Mouse (Mus musculus) midbrain, embryonic 15.5 days (tissue): ENCODE data around the gene Per1. TPM values are rescaled to one million over a fixed set of nuclear protein-coding genes. Genes with fewer than 3 reads are reported as not detected.
A peak's percentile ranks its signal among the peaks of the same experiment; 100 is the strongest.

Source experiments
- ATAC-seq: fragments of 200-750 bp; cut with Nextera tagmentation; replicated peaks from 2 replicates; pipeline ENCODE4 v1.8.0; 2017; ENCODE audit warnings: moderate TSS enrichment
- H3K27ac ChIP-seq: fragments of 300-500 bp; sonication (generic); 2 replicates; pipeline ENCODE4 v1.5.1; 2015; ENCODE audit warnings: mild to moderate bottlenecking, inconsistent platforms
- H3K27me3 ChIP-seq: fragments of 300-500 bp; sonication (generic); replicated peaks from 2 replicates; pipeline ENCODE4 v1.6.1; 2015; ENCODE audit warnings: inconsistent platforms
- H3K36me3 ChIP-seq: fragments of 300-500 bp; sonication (generic); replicated peaks from 2 replicates; pipeline ENCODE4 v1.6.1; 2015; ENCODE audit warnings: inconsistent platforms
- H3K4me1 ChIP-seq: fragments of 300-500 bp; sonication (generic); 2 replicates; pipeline ENCODE4 v1.6.1; 2015; ENCODE audit warnings: inconsistent platforms
- H3K4me2 ChIP-seq: fragments of 300-500 bp; sonication (generic); 2 replicates; pipeline ENCODE4 v1.6.1; 2015; ENCODE audit warnings: inconsistent platforms, mild to moderate bottlenecking, moderate library complexity
- H3K4me3 ChIP-seq: fragments of 300-500 bp; sonication (generic); 2 replicates; pipeline ENCODE4 v1.5.1; 2015; ENCODE audit warnings: mild to moderate bottlenecking, inconsistent platforms
- H3K9ac ChIP-seq: fragments of 300-500 bp; sonication (generic); 2 replicates; pipeline ENCODE4 v1.6.1; 2015; ENCODE audit warnings: mild to moderate bottlenecking, inconsistent platforms
- H3K9me3 ChIP-seq: fragments of 300-500 bp; sonication (generic); 2 replicates; pipeline ENCODE4 v1.6.1; 2016; ENCODE audit warnings: inconsistent platforms
- WGBS: fragments of 180-500 bp; shearing (Covaris S2); methylation state at CpG from one replicate; pipeline ENCODE4 v1.1.7; 2015; ENCODE audit warnings: mixed read lengths; 5-methylcytosine and 5-hydroxymethylcytosine counted together
- polyA plus RNA-seq: library from polyadenylated mRNA; unstranded; fragments of >200 nt; fragmentation: Nextera tagmentation; extraction: Ambion mirVana; gene quantifications from 2 replicates; pipeline ENCODE4 v1.2.1, GENCODE M21; 2015

Gene Per1
- polyA plus RNA-seq, 1 experiment from 2014 or later = 12.3 TPM

GRCm38 (mm10) chr11:69124498-69124847 lies 29.5 kb downstream of the Per1 start:
- peak overlapping the region; percentile 88; the same call in 1 of the 2 replicates for H3K4me2 ChIP-seq
- WGBS = under 1% methylated on average over 3 of the region's 3 CpGs
- peak; percentile 62 for ATAC-seq

GRCm38 (mm10) chr11:69125041-69125851 lies 30.2 kb downstream of the Per1 start:
- H3K4me1 ChIP-seq = peaks cover 32% of the 10 kb centered on the region
- H3K9ac ChIP-seq = peak overlapping the region; percentile 58
- H3K4me3 ChIP-seq = peak overlapping the region; percentile 55
- peaks cover 8% of the 10 kb centered on the region for H3K27me3 ChIP-seq
- peak overlapping the region; percentile 83 for H3K27ac ChIP-seq
- peak; percentile 57 for ATAC-seq
- H3K9me3 ChIP-seq = no peaks in the 10 kb centered on the region
- under 1% methylated on average over 24 of the region's 24 CpGs for WGBS
- H3K4me2 ChIP-seq = peak overlapping the region; percentile 72
- H3K36me3 ChIP-seq = no peaks in the 10 kb centered on the region

More at GRCm38 (mm10) chr11:69124498-69124847, 29.5 kb downstream of the Per1 start:
- no peak overlapping the region for H3K9ac ChIP-seq
- H3K36me3 ChIP-seq = no peaks in the 10 kb centered on the region
- peaks cover 11% of the 10 kb centered on the region for H3K27me3 ChIP-seq
- H3K27ac ChIP-seq = peak overlapping the region; percentile 81; the same call in 1 of the 2 replicates
- no peaks in the 10 kb centered on the region for H3K9me3 ChIP-seq
- peak overlapping the region; percentile 67; the same call in 1 of the 2 replicates for H3K4me3 ChIP-seq
- H3K4me1 ChIP-seq = peaks cover 40% of the 10 kb centered on the region

DNA sequence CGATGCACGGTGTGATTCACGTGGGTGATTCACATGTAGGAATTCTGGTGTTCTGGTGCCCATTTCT lies 30.7 kb downstream of the Per1 start, which contains the start of gene Aloxe3:
TSS of gene Aloxe3 (plus strand) at position 45 of the 67 bp plus-strand sequence.
- Histone ChIP-seq H3K4me1 (peaks cover 28% of the 10 kb centered on the region), H3K36me3 (no peaks in the 10 kb centered on the region), H3K27me3 (peaks cover 4% of the 10 kb centered on the region; the same call in 1 of the 2 replicates), H3K4me3 (peak within 1 kb of the TSS; percentile 55), H3K4me2 (peak within 1 kb of the TSS; percentile 72), H3K27ac (peak within 1 kb of the TSS; percentile 83), H3K9me3 (no peaks in the 10 kb centered on the region), H3K9ac (peak within 1 kb of the TSS; percentile 58)
- ATAC-seq = no peak
- 4% methylated on average over 3 of the region's 3 CpGs for WGBS

DNA sequence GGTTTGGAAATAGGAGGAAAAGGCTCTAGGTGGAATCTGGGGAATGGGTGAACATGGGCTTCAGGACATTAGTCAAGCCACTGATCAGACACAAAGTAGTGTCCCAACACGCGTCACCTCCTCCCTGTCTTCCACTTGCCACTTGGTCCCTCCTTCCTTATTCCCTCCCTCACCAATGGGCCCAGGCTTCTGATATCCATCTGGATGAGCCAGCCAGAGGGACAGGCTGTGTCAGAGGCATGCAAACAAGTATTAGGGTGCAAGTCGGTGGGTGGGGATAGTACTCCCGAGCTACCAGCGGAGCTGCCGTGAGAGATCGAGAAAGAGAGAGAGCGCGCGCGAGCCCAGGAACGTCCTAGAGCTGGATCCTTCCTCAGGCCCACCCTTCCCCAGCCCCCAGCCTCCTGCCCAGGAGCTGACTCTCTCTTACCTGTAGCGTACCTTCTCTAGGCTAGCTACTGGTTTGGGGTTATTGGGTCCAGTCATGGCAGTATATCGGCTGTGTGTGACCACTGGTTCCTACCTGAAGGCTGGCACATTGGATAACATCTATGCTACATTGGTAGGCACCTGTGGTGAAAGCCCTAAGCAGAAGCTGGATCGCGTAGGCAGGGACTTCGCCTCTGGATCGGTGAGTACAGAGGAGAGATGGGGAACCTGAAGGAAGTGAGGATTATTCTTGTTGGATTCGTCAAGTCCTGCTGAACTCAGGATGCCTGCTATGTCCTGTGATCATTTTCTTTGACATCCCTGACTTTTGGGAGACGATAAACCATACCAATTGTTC lies 31.1 kb downstream of the Per1 start:
- Histone ChIP-seq H3K4me2 (peak overlapping the region; percentile 72), H3K36me3 (no peaks in the 10 kb centered on the region), H3K4me1 (peaks cover 24% of the 10 kb centered on the region), H3K27ac (peak overlapping the region; percentile 83), H3K9me3 (no peaks in the 10 kb centered on the region), H3K9ac (peak overlapping the region; percentile 58), H3K4me3 (peak overlapping the region; percentile 55), H3K27me3 (no peaks in the 10 kb centered on the region)
- 13% methylated on average over 20 of the region's 20 CpGs for WGBS
- no peak for ATAC-seq

GRCm38 (mm10) chr11:69126706-69127095 lies 31.7 kb downstream of the Per1 start:
- H3K4me1 ChIP-seq = peaks cover 18% of the 10 kb centered on the region
- H3K36me3 ChIP-seq = no peaks in the 10 kb centered on the region
- H3K27ac ChIP-seq = peak overlapping the region; percentile 83; the same call in 1 of the 2 replicates
- peak overlapping the region; percentile 55 for H3K4me3 ChIP-seq
- no peaks in the 10 kb centered on the region for H3K9me3 ChIP-seq
- ATAC-seq = no peak
- H3K9ac ChIP-seq = peak overlapping the region; percentile 58; the same call in 1 of the 2 replicates
- H3K27me3 ChIP-seq = no peaks in the 10 kb centered on the region
- peak overlapping the region; percentile 72 for H3K4me2 ChIP-seq
- WGBS = 43% methylated on average over 2 of the region's 2 CpGs

DNA sequence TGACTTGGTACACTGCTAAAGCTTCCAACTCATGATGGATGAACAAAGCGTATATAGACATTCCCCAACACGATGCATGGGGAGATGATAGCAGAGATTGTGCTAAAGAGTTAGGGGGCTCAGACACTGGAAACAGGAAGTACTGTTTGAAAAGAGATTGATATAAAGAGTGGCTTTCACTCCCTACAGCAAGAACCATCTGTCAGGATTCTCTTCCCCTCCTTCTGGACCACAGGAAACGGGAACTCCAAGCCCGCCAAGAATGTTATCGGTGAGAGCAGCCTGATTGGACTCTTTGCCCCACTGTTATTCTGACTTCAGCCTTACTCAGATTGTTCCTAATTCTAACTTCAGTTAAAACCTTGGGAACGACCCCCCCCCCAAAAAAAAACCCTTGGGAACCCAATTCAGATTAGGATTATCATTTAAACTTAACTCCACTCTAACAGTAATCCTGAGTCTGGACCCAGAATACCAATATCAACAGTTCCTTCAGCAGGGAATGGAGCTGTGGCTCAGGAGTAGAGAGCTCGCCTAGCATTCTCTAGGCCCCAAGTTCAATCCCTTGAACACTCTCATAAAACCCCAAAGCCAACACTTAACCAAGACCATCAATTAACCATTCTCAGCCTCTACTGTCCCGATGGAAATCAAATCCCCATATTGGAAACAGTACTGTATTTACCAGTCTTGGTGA lies 33.6 kb downstream of the Per1 start:
- no peak overlapping the region for H3K4me3 ChIP-seq
- H3K9ac ChIP-seq = no peak overlapping the region
- H3K9me3 ChIP-seq = no peaks in the 10 kb centered on the region
- no peaks in the 10 kb centered on the region; the same call in 1 of the 2 replicates for H3K27me3 ChIP-seq
- H3K4me2 ChIP-seq = no peak overlapping the region
- ATAC-seq = no peak
- peaks cover 13% of the 10 kb centered on the region for H3K4me1 ChIP-seq
- H3K36me3 ChIP-seq = no peaks in the 10 kb centered on the region
- WGBS = 76% methylated on average over 8 of the region's 8 CpGs
- no peak overlapping the region for H3K27ac ChIP-seq

- no peaks in the 10 kb centered on the region; the same call in 1 of the 2 replicates for H3K27me3 ChIP-seq
- no peaks in the 10 kb centered on the region for H3K9me3 ChIP-seq
- peaks cover 15% of the 10 kb centered on the region for H3K4me1 ChIP-seq
- 16% methylated on average over 5 of the region's 5 CpGs for WGBS
- H3K9ac ChIP-seq = no peak overlapping the region
- H3K27ac ChIP-seq = peak overlapping the region; percentile 42
- H3K36me3 ChIP-seq = no peaks in the 10 kb centered on the region
- ATAC-seq = peak; percentile 29
- H3K4me3 ChIP-seq = peak overlapping the region; percentile 40
- peak overlapping the region; percentile 64 for H3K4me2 ChIP-seq
Measured at GRCm38 (mm10) chr11:69133566-69133922, 38.5 kb downstream of the Per1 start.

- 1% methylated on average over 34 of the region's 34 CpGs for WGBS
- Histone ChIP-seq H3K27me3 (no peaks in the 10 kb centered on the region; the same call in 1 of the 2 replicates), H3K27ac (peak overlapping the region; percentile 42), H3K9me3 (no peaks in the 10 kb centered on the region), H3K4me1 (peaks cover 15% of the 10 kb centered on the region), H3K36me3 (no peaks in the 10 kb centered on the region), H3K4me2 (peak overlapping the region; percentile 64), H3K4me3 (peak overlapping the region; percentile 40), H3K9ac (peak overlapping the region; percentile 46)
- peak; percentile 82 for ATAC-seq
Measured at GRCm38 (mm10) chr11:69133923-69134621, 39.1 kb downstream of the Per1 start.

DNA sequence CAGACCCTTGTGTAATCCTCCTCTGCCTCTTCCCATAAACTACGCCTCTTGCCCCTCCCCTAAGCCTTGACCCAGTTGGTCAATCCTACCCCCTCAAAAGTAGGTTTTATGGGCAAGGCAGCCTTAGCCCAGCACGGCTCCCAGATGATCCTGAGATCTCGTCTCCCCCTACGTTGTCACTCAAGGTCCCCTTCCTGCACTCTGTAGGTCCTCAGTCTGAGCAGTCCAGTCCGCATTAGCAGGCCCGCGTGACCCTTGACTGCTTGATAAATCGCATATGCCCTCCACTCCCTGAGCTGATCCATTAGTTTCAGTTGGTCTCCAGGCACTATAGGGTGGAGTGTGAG lies 39.6 kb downstream of the Per1 start:
- Histone ChIP-seq H3K4me2 (peak overlapping the region; percentile 64), H3K9me3 (no peaks in the 10 kb centered on the region), H3K9ac (peak overlapping the region; percentile 46), H3K27me3 (no peaks in the 10 kb centered on the region; the same call in 1 of the 2 replicates), H3K36me3 (no peaks in the 10 kb centered on the region), H3K4me3 (peak overlapping the region; percentile 40), H3K4me1 (peaks cover 15% of the 10 kb centered on the region), H3K27ac (no peak overlapping the region)
- peak; percentile 21; the same call in 1 of the 2 replicates for ATAC-seq
- 31% methylated on average over 8 of the region's 8 CpGs for WGBS

- Histone ChIP-seq H3K4me3 (no peak overlapping the region), H3K9ac (no peak overlapping the region), H3K9me3 (no peaks in the 10 kb centered on the region), H3K27me3 (no peaks in the 10 kb centered on the region; the same call in 1 of the 2 replicates), H3K36me3 (no peaks in the 10 kb centered on the region), H3K4me1 (peaks cover 15% of the 10 kb centered on the region), H3K4me2 (no peak overlapping the region), H3K27ac (no peak overlapping the region)
- WGBS = 92% methylated on average over 6 of the region's 6 CpGs
- ATAC-seq = no peak
Measured at GRCm38 (mm10) chr11:69135361-69135760, 40.3 kb downstream of the Per1 start.

DNA sequence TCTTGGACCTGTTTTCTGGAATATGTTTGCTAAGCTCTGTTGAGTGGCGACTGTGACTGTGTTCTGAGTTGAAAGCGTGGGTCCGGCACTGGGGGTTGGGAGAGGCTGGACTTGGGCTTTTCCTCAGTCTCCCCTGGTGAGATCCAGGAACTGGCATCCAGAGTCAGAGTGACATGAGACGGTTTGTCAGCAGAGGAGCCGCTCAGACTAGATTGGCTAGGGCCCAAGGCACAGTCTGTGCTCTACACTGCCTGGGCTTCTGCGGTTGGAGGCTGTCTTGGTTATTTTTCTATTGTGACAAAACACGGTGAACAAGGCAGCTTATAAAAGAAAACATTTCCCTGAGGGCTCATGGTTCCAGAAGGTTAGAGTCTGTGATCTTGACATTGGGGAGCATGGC lies 52.5 kb downstream of the Per1 start:
- Histone ChIP-seq H3K27ac (no peak overlapping the region), H3K4me3 (no peak overlapping the region), H3K36me3 (no peaks in the 10 kb centered on the region), H3K27me3 (peaks cover 3% of the 10 kb centered on the region), H3K4me1 (peaks cover 3% of the 10 kb centered on the region; the same call in 1 of the 2 replicates), H3K9ac (no peak overlapping the region), H3K4me2 (no peak overlapping the region), H3K9me3 (no peaks in the 10 kb centered on the region)
- 72% methylated on average over 7 of the region's 7 CpGs for WGBS
- no peak for ATAC-seq
